Mouse (Mus musculus) testis, adult 2 months (tissue): ENCODE measurements around the gene Ankrd53. TPM values are rescaled to one million over a fixed set of nuclear protein-coding genes. Genes with fewer than 3 reads are reported as not detected.

Experiments used
- H3K27ac ChIP-seq: fragments of 200-500 bp; 2 replicates; pipeline ENCODE4 v1.5.1; 2012; ENCODE audit warnings: low read depth, low read length; ENCODE audit not compliant: control insufficient read depth, insufficient read depth
- H3K27me3 ChIP-seq: fragments of 200-500 bp; 2 replicates; pipeline ENCODE4 v1.6.1; 2012; ENCODE audit warnings: mild to moderate bottlenecking, low read length, moderate library complexity; ENCODE audit not compliant: control insufficient read depth, insufficient read depth
- H3K36me3 ChIP-seq: fragments of 200-500 bp; 2 replicates; pipeline ENCODE4 v1.6.1; 2012; ENCODE audit warnings: mild to moderate bottlenecking, low read length; ENCODE audit not compliant: control insufficient read depth, insufficient read depth
- H3K4me1 ChIP-seq: fragments of 200-500 bp; 2 replicates; pipeline ENCODE4 v1.6.1; 2012; ENCODE audit warnings: low read length; ENCODE audit not compliant: control insufficient read depth, insufficient read depth
- H3K4me3 ChIP-seq: fragments of 200-500 bp; 2 replicates; pipeline ENCODE4 v1.5.1; 2012; ENCODE audit warnings: low read depth, mild to moderate bottlenecking, low read length, moderate library complexity, mixed read lengths; ENCODE audit not compliant: control insufficient read depth
- CTCF ChIP-seq: fragments of 200-500 bp; IDR thresholded peaks from 2 replicates; pipeline ENCODE4 v1.5.1; 2012; ENCODE audit warnings: low read depth, mild to moderate bottlenecking, inconsistent platforms, low read length, moderate library complexity; ENCODE audit not compliant: control insufficient read depth, insufficient read depth, insufficient replicate concordance
- POLR2A ChIP-seq: fragments of 200-500 bp; IDR thresholded peaks from 2 replicates; pipeline ENCODE4 v1.6.1; 2012; ENCODE audit warnings: low read depth, mild to moderate bottlenecking, inconsistent platforms, low read length, moderate library complexity; ENCODE audit not compliant: control insufficient read depth
- polyA plus RNA-seq: library from polyadenylated mRNA; depleted of rRNA; stranded (reverse); fragments of >200 nt; gene quantifications from 2 replicates; pipeline ENCODE4 v1.2.3, GENCODE M21; 2012

The Ankrd53 gene
- polyA plus RNA-seq, 1 experiment = 90.8 TPM

DNA sequence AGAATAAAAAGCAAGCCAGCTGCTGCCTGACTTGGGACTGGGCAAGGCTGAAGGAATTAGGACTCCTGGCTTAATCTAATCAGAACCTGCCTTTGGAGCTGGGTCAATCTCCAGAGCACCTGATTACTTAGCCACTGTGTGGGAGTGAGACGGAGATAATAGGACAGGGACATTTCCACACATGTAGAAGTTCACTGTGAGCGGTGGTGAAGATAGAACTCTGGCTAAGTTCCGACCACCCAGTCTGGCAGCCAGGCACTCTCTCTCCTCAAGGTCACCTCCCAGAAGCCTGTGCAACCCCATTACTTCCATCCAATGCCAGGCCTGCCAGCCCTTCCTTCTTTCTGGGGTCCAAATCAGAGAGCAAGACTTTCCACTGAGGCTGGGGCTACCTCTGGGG, 4.5 kb downstream of the Ankrd53 start:
- no peak overlapping the region for H3K4me3 ChIP-seq
- TF ChIP-seq CTCF = no peak
- TF ChIP-seq POLR2A = no peak
- no peaks in the 10 kb centered on the region; the same call in 1 of the 2 replicates for H3K36me3 ChIP-seq
- peaks cover 23% of the 10 kb centered on the region for H3K4me1 ChIP-seq
- H3K27ac ChIP-seq = no peak overlapping the region
- no peaks in the 10 kb centered on the region for H3K27me3 ChIP-seq

DNA sequence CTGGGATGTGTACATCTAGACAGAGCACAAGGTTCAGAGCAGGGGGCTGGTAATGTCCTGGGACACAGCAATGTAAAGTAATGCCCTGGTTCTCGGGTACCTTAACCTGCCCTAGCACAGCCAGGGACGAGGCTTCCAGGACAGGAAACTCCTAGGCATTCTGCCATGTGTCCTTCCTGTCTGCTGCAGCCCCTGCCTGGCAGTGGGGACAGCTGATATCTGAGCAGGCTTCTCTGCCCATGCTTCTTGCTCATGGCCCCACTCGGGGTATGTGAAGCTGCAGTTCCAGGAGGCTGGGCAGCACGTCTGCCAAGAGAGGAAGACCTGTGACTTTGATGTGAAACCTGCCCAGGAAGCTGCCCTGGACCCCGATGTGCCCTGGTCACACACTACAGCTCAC, 6.0 kb downstream of the Ankrd53 start:
- Histone ChIP-seq H3K4me3 (no peak overlapping the region), H3K4me1 (peaks cover 11% of the 10 kb centered on the region), H3K36me3 (peaks cover 1% of the 10 kb centered on the region), H3K27me3 (no peaks in the 10 kb centered on the region), H3K27ac (no peak overlapping the region)
- TF ChIP-seq POLR2A (no peak), CTCF (no peak)

DNA sequence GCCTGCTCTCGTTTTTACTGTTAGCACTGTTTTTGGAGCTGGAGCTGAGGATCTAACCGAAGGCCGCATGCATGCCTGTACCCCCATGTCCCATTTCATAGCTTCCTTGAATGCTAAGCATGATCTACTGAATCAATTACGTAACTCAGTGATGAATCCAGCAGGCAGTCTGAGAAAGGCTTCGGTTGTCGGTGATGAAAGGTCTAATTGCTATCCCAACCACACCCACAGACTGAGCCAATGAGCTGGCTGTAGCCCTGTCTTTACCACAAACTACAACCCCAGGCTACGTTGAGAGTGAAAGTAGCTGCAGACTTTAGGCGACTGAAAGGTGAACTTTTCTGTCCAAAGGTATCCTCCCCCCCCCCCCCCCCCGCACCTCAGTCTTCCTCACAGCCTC, 11.7 kb downstream of the Ankrd53 start:
- no peak overlapping the region for H3K27ac ChIP-seq
- H3K36me3 ChIP-seq = peaks cover 1% of the 10 kb centered on the region
- peak overlapping the region; percentile 90 for H3K4me3 ChIP-seq
- peaks cover 6% of the 10 kb centered on the region for H3K4me1 ChIP-seq
- H3K27me3 ChIP-seq = no peaks in the 10 kb centered on the region
- TF ChIP-seq CTCF = no peak
- TF ChIP-seq POLR2A = no peak

DNA sequence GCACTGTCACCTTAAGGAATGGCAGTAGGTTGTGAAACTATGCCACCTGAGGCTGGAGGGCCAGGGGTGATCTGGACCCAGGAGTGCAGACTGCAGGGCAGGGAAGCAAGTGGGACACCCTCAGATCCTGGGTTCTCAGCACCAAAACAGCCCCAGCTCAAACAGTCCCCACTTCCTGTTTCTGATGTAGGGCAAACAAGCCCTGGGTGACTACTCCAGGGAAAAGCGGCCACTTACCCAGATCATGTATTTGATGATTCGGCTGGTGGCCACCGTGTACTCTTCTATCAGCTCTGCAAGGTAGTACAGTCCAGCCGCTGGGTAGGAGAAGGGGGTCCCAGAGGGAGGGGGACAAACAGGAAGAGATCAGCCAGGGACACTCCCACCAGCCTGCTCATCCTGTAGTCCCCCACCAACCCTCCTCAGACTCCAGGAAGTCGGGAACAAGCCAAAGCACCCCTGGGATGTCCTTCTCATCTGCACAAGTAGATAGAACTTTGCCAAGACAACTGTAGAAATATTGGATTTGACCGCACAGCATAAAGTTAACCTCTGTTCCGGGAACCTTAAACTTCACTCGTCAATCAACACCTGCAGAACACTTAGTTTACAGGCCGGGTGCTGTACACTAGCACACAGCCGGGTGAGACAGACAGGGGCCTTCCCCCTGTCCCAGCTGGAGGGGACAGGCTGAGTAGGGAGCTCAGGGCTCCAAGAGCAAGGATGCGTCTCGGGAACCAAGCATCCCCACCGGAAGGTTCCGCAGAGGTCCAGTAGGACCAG, 12.5 kb downstream of the Ankrd53 start:
- no peak for TF ChIP-seq CTCF
- no peak for TF ChIP-seq POLR2A
- H3K4me1 ChIP-seq = peaks cover 6% of the 10 kb centered on the region
- peak overlapping the region; percentile 90 for H3K4me3 ChIP-seq
- H3K27ac ChIP-seq = peak overlapping the region; percentile 59
- H3K27me3 ChIP-seq = no peaks in the 10 kb centered on the region
- H3K36me3 ChIP-seq = peaks cover 1% of the 10 kb centered on the region

DNA sequence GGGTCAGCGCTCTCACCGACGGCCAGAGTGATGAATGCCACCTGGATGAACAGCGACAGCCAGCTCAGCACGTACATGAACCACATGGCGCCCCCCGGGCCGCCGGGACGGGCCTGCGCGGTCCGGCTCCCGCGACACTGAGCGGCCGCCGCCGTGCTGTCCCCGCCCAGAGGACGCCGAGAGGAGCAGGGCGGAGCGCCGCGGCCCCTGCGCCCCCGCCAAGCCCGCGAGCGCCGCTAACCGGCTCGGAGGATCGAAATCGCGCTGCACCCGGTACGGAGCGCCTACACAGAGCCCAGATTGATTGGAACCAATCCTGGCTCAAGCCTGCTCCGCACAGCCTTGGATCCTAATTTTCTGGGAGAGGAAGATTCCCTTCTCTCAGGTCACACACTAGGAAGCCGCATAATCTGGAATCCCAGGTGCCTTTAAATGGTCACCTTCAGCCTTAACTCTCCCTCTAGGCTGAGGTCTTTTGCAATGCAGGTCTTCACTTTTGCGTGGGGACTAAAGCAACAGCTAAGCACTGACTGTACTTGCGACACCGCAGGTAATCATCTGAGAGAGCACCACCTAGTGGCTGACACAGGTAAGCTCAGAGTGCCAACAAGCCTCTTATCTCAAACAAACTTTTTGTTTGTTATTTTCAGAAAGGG, 13.3 kb downstream of the Ankrd53 start, which contains the start of gene Tex261:
TSS of gene Tex261 (minus strand) at position 176 of the 656 bp plus-strand sequence.
- H3K27ac ChIP-seq = peak within 1 kb of the TSS; percentile 59
- peaks cover 6% of the 10 kb centered on the region for H3K4me1 ChIP-seq
- TF ChIP-seq CTCF = peak; percentile 58; the same call in 1 of the 2 replicates
- TF ChIP-seq POLR2A = peak; percentile 53; the same call in 1 of the 2 replicates

DNA sequence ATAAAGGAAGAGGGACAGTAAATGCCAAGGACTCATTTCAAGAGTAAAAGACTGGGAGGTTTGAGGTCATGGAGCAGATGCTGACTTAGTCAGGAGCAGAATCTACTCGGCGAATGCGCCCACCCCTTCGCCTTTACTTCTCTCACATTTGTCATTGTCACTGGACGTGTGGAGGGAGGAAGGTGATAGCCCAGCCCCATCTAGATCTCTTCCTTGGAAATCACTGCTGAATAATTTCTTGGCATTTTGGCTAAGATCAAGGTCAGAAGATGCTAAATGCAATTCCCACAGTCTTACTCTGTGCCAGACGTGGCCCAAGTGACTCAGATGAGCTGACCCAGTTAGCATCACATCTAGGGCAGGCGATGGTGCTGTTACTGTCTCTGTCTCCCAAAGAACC, 15.9 kb downstream of the Ankrd53 start:
- Histone ChIP-seq H3K27me3 (no peaks in the 10 kb centered on the region), H3K27ac (no peak overlapping the region), H3K4me1 (peaks cover 6% of the 10 kb centered on the region), H3K36me3 (peaks cover under 1% of the 10 kb centered on the region), H3K4me3 (no peak overlapping the region)
- TF ChIP-seq POLR2A (no peak), CTCF (no peak)

More for the DNA sequence above, 13.3 kb downstream of the Ankrd53 start, which contains the start of gene Tex261:
- no peaks in the 10 kb centered on the region for H3K27me3 ChIP-seq
- peaks cover 1% of the 10 kb centered on the region for H3K36me3 ChIP-seq
- H3K4me3 ChIP-seq = peak within 1 kb of the TSS; percentile 90

DNA sequence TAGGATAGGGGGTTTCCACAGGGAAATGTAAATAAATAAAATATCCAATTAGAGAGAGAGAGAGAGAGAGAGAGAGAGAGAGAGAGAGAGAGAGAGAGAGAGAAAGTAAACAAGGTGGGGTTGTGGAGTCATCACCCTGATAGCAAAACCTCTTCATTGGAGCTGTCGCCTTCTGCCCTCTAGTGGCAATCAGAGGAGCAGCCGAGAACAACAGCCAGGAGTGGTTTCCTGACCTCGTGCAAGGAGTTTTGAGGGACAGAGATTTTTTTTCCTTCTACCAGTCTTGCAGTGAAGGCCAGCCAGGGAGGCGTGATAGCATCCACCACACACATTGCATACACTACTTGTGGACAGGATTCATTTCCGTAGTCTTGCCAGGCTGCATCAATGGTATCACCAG, 16.6 kb downstream of the Ankrd53 start:
- Histone ChIP-seq H3K4me1 (peaks cover 6% of the 10 kb centered on the region), H3K27me3 (no peaks in the 10 kb centered on the region), H3K27ac (no peak overlapping the region), H3K36me3 (no peaks in the 10 kb centered on the region), H3K4me3 (no peak overlapping the region)
- TF ChIP-seq CTCF (peak; percentile 59; the same call in 1 of the 2 replicates), POLR2A (no peak)
